Mouse (Mus musculus): ENCODE results near the gene Amotl1.

DNA sequence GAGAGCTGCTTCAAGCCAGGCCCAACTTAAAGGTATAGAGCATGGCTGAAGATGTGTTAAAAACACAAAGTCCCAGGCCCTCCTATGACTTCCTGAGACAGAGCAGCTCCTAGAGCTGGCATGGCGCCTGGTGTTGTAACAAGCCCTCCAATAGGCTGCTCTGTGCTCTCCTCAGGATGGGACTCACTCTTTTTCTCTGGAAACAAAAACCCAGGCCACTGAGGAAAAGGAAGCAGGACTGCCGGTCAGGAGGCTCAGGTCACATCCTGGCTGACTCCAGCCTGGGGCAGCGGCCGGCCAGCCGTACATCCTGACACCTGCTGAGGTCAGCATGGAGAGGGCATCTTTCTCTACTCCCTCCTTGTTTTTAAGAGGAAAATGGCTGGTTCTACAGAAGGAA lies 36.3 kb downstream of the Amotl1 start:
- TF ChIP-seq EP300 (IDR thresholded peaks at IDR 0.05; ENCODE audit: low read depth) (no peak; the same call in 1 of the 2 replicates), CTCF (IDR thresholded peaks at IDR 0.05; ENCODE audit: low read depth) (no peak)

Data from liver, postnatal 0 days (tissue).